8 mouse cellular contexts compared by ENCODE assay signal in genomic region chr19:41981595-41981927, GRCm38 (mm10). TPM values are rescaled to one million over a fixed set of nuclear protein-coding genes. Genes with fewer than 3 reads are reported as not detected.
A peak's percentile ranks its signal among the peaks of the same experiment; 100 is the strongest.
DNase-seq lines count a peak whose midpoint lies in the region; ATAC-seq and TF ChIP-seq lines count a peak whose summit lies in the region.

Ubtd1 (plus strand) TSS chr19:41981763.

- H3K27me3 ChIP-seq in heart, embryonic 10.5 days (ENCODE audit: insufficient read depth, poor library complexity, severe bottlenecking) = 0 out of 2 replicates have a peak, but pooled peaks cover 4% of the 10 kb centered on the region
- 0 out of 2 replicates have a peak, but pooled peaks cover 4% of the 10 kb centered on the region for H3K27me3 ChIP-seq in midbrain, postnatal 0 days (ENCODE audit: insufficient read depth, low read length)

- H3K4me3 ChIP-seq in layer of hippocampus, adult 2 months = peak within 1 kb of the TSS; percentile 93
- peak within 1 kb of the TSS; percentile 95 for H3K4me3 ChIP-seq in heart, embryonic 10.5 days
- peak within 1 kb of the TSS; percentile 86 for H3K4me3 ChIP-seq in midbrain, postnatal 0 days (ENCODE audit: low read depth, low read length)

- no peaks in the 10 kb centered on the region for H3K9me3 ChIP-seq in heart, embryonic 10.5 days
- H3K9me3 ChIP-seq in midbrain, postnatal 0 days (ENCODE audit: low read length) = no peaks in the 10 kb centered on the region

- TF ChIP-seq CTCF in layer of hippocampus, adult 2 months (conservative IDR thresholded peaks at IDR 0.05) = no peak
- no peak for TF ChIP-seq CTCF in midbrain, postnatal 0 days (IDR thresholded peaks at IDR 0.05)

- no peak for ATAC-seq in midbrain, postnatal 0 days (ENCODE audit: low FRiP score)

- WGBS in heart, embryonic 10.5 days = under 1% methylated on average over 27 of the region's 33 CpGs
- 0% methylated on average over 22 of the region's 33 CpGs for WGBS in midbrain, postnatal 0 days

- H3K9ac ChIP-seq in midbrain, postnatal 0 days (replicated peaks; ENCODE audit: low read length, poor library complexity, severe bottlenecking) = peak within 1 kb of the TSS; percentile 76

- DNase-seq in layer of hippocampus, adult 2 months (ENCODE audit: low spot score in 2 of 2) = no peak
- DNase-seq in layer of hippocampus, adult 9-11 months = no peak
- DNase-seq in adrenal gland, postnatal 4 days (ENCODE audit: low spot score in 2 of 2) = no peak
- DNase-seq in heart, embryonic 10.5 days (ENCODE audit: low spot score) = no peak
- no peak for DNase-seq in layer of hippocampus, postnatal 36 days
- DNase-seq in midbrain, postnatal 0 days (ENCODE audit: low spot score) = no peak
- DNase-seq in ovary, adult 18-20 months (ENCODE audit: low spot score) = no peak
- no peak for DNase-seq in kidney, postnatal 25 days

- H3K4me1 ChIP-seq in heart, embryonic 10.5 days = peaks cover 16% of the 10 kb centered on the region
- no peaks in the 10 kb centered on the region for H3K4me1 ChIP-seq in midbrain, postnatal 0 days (ENCODE audit: insufficient read depth, low read length)

- H3K36me3 ChIP-seq in heart, embryonic 10.5 days = no peaks in the 10 kb centered on the region
- H3K36me3 ChIP-seq in midbrain, postnatal 0 days (ENCODE audit: insufficient read depth, low read length) = no peaks in the 10 kb centered on the region

- H3K27ac ChIP-seq in layer of hippocampus, adult 2 months = peak within 1 kb of the TSS; percentile 93
- H3K27ac ChIP-seq in heart, embryonic 10.5 days = peak within 1 kb of the TSS; percentile 93
- H3K27ac ChIP-seq in midbrain, postnatal 0 days (ENCODE audit: low read depth, low read length) = peak within 1 kb of the TSS; percentile 80

- peak within 1 kb of the TSS; percentile 99 for H3K4me2 ChIP-seq in midbrain, postnatal 0 days (ENCODE audit: low read depth, low read length, poor library complexity, severe bottlenecking)

RNA-seq across cellular contexts. Expression of gene Ubtd1, which starts in this region (rescaled TPM):
- total RNA-seq in layer of hippocampus, adult 2 months (2021) = 10 to 100 TPM; 14.0 to 14.6 TPM
- 10 to 100 TPM; 21.6 to 22.4 TPM for total RNA-seq in adrenal gland, postnatal 4 days (2021)
- 12.4 and 14.0 TPM in 2 replicates for polyA plus RNA-seq in heart, embryonic 10.5 days (2016; fragmentation: Nextera tagmentation; extraction: Ambion mirVana)
- total RNA-seq in layer of hippocampus, postnatal 36 days (2021) = 10 to 100 TPM; 13.4 to 14.5 TPM
- total RNA-seq in midbrain, postnatal 0 days (2014; rRNA removed) = 17.5 and 22.1 TPM in 2 replicates
- polyA plus RNA-seq in midbrain, postnatal 0 days (2015; fragmentation: Nextera tagmentation; extraction: Ambion mirVana) = 12.2 and 12.8 TPM in 2 replicates
